Mouse (Mus musculus): ENCODE data around the gene Scd4.
"Not testable (repeated sequence)": the region's sequence is repeated elsewhere in the genome, so short reads cannot be mapped to it uniquely, and the experiment has no call there.

The Scd4 gene

DNA sequence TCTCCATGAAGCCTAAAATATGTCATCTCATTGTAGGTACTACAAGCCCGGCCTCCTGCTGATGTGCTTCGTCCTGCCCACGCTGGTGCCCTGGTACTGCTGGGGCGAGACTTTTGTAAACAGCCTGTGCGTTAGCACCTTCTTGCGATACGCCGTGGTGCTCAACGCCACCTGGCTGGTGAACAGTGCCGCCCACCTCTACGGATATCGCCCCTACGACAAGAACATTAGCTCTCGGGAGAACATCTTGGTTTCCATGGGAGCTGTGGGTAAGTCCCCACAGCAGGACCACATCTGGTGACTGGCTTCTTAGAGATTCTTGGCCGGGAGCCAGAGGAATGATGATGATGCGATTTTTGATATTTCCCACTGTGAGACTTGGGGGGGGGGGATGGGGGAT is 31.7 kb upstream of the Scd4 start:
- no peak for DNase-seq

GRCm38 (mm10) chr19:44301671-44302305 is 31.1 kb upstream of the Scd4 start:
- DNase-seq: no peak

DNA sequence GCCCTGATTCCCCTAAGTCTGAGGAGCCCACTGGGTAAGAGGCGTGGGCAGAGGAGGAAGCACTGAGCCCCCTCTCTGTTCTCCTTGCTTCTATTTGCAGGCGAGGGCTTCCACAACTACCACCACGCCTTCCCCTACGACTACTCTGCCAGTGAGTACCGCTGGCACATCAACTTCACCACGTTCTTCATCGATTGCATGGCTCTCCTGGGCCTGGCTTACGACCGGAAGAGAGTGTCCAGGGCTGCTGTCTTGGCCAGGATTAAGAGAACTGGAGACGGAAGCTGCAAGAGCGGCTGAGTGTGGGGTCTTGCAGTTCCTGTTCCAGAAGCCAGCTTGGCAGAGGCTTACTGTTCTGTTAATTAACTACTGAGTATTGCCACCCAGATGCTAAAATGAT is 30.0 kb upstream of the Scd4 start:
- no peak for DNase-seq

- DNase-seq: no peak
Observed at GRCm38 (mm10) chr19:44303502-44303901, 29.4 kb upstream of the Scd4 start.

- DNase-seq: no peak
Observed at GRCm38 (mm10) chr19:44304419-44304818, 28.5 kb upstream of the Scd4 start.

GRCm38 (mm10) chr19:44304851-44305510 is 27.9 kb upstream of the Scd4 start:
- DNase-seq: no peak

- no peak for DNase-seq
Observed at GRCm38 (mm10) chr19:44305701-44306100, 27.2 kb upstream of the Scd4 start.

- DNase-seq: no peak
Observed at GRCm38 (mm10) chr19:44306171-44306570, 26.7 kb upstream of the Scd4 start.

GRCm38 (mm10) chr19:44307101-44307914 is 25.6 kb upstream of the Scd4 start:
- DNase-seq: no peak

DNA sequence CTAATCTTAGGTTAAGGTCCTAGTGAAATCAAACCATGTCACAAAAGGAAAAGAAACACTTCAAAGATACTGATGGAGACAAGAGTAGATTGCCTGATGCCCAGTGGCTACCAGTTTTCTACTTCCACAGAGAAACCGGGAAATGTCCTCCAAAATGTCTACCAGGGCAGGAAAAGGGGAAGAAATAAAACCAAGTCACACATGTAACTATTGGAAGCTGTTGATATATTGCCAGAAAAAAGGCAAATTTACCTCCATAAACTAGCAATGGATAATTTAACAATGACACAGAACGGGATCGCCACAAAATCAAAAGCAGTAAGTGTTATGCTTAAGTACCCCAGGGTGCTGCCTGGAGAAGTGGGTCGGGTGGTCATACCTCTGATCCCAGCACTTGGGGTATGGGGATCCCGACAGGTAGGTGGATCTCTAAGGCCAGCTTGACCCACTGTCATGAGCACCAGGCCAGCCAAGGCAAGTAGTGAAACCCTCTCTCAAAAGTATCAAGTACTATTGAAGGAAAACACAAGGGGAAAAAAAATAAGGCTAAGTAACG is 24.9 kb upstream of the Scd4 start:
- no peak for DNase-seq

- no peak for DNase-seq
Observed at GRCm38 (mm10) chr19:44308611-44309246, 24.2 kb upstream of the Scd4 start.

- no peak for DNase-seq
Observed at GRCm38 (mm10) chr19:44309351-44310154, 23.3 kb upstream of the Scd4 start.

GRCm38 (mm10) chr19:44310155-44310575 is 22.7 kb upstream of the Scd4 start:
- not testable (repeated sequence) for DNase-seq

- no peak for DNase-seq
Observed at GRCm38 (mm10) chr19:44310814-44311213, 22.1 kb upstream of the Scd4 start.

GRCm38 (mm10) chr19:44311306-44312006 is 21.4 kb upstream of the Scd4 start:
- no peak for DNase-seq

DNA sequence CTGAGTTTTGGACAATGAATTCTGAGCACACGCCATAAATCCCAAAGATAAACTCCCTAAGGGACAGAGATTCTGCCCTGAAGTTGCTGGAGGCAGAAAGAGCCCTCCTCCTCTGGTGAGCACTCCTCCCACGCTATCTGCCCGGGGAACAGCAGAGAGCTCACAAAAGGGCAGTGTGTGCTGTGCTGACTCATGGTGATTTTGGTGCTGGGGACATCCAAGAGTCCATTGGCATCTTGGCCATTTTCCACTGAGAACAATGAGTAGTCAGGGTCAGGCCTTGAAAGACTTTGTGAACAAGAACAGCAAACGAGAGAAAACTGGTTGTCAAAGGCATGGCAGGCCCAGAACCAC is 20.9 kb upstream of the Scd4 start:
- DNase-seq: no peak

DNA sequence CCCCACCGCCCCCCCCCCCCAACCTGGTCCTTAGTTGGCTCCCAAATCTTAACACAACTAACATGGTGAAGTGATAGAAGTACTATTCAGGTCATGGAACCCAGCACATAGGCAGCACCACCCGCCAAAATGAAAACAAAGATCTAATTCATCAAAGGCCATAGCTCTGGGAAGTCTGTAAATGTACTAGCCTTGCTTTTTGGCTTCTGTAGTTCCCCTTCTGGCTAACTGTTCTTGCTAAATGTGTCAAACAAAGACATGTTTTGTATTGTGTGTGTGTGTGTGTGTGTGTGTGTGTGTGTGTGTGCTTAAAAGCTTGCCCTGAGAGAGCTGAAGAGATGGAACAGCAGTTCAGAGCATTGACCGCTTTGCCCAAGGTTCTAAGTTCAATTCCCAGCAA is 19.8 kb upstream of the Scd4 start:
- no peak for DNase-seq

DNA sequence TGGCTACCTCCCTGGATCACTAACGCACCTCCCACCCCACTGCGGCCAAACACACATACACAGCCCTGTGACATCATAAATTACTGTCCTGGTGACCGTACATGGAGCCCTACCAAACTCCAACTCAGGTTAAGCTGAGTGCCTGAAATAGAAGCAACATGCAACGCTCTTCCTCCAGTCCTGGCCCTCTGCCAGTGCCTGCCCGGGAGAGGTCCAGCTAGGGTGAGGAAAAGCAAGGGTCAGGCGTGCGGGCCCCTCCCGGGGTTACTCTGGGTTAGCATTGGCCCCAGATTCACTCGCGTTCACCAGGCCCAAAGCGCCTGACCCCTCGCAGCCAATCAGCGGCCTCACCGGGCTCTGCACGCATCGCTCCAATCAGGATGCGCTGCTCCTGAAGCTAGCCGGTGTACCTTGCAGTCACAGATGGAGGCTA is 18.5 kb upstream of the Scd4 start:
- peak; percentile 93 for DNase-seq

DNA sequence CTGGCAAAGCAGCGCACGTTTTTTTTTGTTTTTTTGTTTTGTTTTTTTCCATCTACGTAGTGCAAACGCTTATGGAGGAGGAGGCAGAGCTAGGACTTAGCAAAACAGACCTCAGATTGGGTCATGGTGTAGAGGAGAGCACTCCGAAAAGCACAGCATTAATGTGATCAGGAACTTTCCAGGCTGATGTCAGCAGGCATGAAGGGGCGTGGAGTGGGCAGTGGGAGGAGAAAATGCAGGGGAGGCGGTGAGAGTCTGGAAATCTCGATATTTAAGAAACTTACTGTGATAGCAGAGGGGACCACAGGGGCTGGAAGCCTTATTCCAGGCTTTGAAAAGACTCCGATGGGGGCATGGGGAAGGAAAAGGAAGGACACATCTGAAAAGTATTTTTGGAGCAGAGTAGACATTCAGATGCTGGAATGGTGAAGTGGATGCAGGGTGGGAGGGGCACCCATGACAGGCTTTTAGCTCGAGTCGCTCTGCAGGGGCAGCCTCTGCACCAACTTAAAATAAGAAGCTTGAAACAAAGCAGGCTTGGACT is 17.9 kb upstream of the Scd4 start:
- DNase-seq: peak; percentile 49

- no peak for DNase-seq
Observed at GRCm38 (mm10) chr19:44316752-44317315, 16.1 kb upstream of the Scd4 start.

GRCm38 (mm10) chr19:44317391-44317790 is 15.5 kb upstream of the Scd4 start:
- no peak for DNase-seq

All from cerebellum, adult 11 months (tissue).